Mouse (Mus musculus) heart, postnatal 0 days (tissue): ENCODE measurements around the gene Mettl1.

Source experiments
- CTCF ChIP-seq: IDR thresholded peaks from 2 replicates; pipeline ENCODE4 v1.5.1; 2016; ENCODE audit warnings: antibody characterized with exemption, control low read depth, low read depth
- EP300 ChIP-seq: IDR thresholded peaks from 2 replicates; pipeline ENCODE4 v1.6.1; 2016; ENCODE audit warnings: antibody characterized with exemption, low read depth

- TF ChIP-seq CTCF (no peak), EP300 (no peak)
Measured at GRCm38 (mm10) chr10:127066519-127067018, 25.4 kb downstream of the Mettl1 start.
